Mouse (Mus musculus): ENCODE measurements at regions not wholly inside any gene's neighbourhood (a gene's known extent, or its start where the extent isn't known, plus 50 kb on each side); places are given as distances from the start of the nearest gene placed in this dataset.
A peak's percentile ranks its signal among the peaks of the same experiment; 100 is the strongest.

GRCm38 (mm10) chr1:132820136-132820535 lies 59.9 kb upstream of the Lrrn2 start:
- DNase-seq: no peak

GRCm38 (mm10) chr1:132818296-132818695 lies 61.8 kb upstream of the Lrrn2 start:
- no peak for DNase-seq

GRCm38 (mm10) chr1:132817366-132817765 lies 62.7 kb upstream of the Lrrn2 start:
- no peak for DNase-seq

- no peak for DNase-seq
Measured at GRCm38 (mm10) chr1:132805543-132805942, 63.9 kb upstream of the Nfasc start.

- peak; percentile 9 for DNase-seq
Measured at GRCm38 (mm10) chr1:132803842-132804241, 62.2 kb upstream of the Nfasc start.

- DNase-seq: peak; percentile 55
Measured at GRCm38 (mm10) chr1:132802380-132802779, 60.8 kb upstream of the Nfasc start.

GRCm38 (mm10) chr1:132800285-132800684 lies 58.7 kb upstream of the Nfasc start:
- no peak for DNase-seq

GRCm38 (mm10) chr1:132799258-132799657 lies 57.7 kb upstream of the Nfasc start:
- no peak for DNase-seq

- no peak for DNase-seq
Measured at GRCm38 (mm10) chr1:132794462-132794861, 52.9 kb upstream of the Nfasc start.
